Mouse (Mus musculus) cerebellum, postnatal 10 days (tissue): ENCODE measurements at regions not wholly inside any gene's neighbourhood (a gene's known extent, or its start where the extent isn't known, plus 50 kb on each side); places are given as distances from the start of the nearest gene placed in this dataset.

Experiments used
- DNase-seq, 2 experiments: peaks; one replicate each; pipeline ENCODE4 v3.0.0; 2021; ENCODE audit warnings: mixed read lengths in 2 of 2

- DNase-seq, result no peak
These were observed 183.8 kb upstream of the Fgf13 start for GRCm38 (mm10) chrX:59751680-59752079.

GRCm38 (mm10) chrX:59703787-59704186 is 135.9 kb upstream of the Fgf13 start:
- DNase-seq, result no peak

GRCm38 (mm10) chrX:59701090-59701489 is 133.2 kb upstream of the Fgf13 start:
- no peak for DNase-seq

GRCm38 (mm10) chrX:59699766-59700165 is 131.9 kb upstream of the Fgf13 start:
- DNase-seq, result no peak

GRCm38 (mm10) chrX:59693040-59693439 is 125.2 kb upstream of the Fgf13 start:
- DNase-seq, result no peak

- peak; percentile 66 to 73 for DNase-seq
These were observed 122.6 kb upstream of the Fgf13 start for GRCm38 (mm10) chrX:59690436-59690835.

- peak; percentile 66 to 74 for DNase-seq
These were observed 121.7 kb upstream of the Fgf13 start for GRCm38 (mm10) chrX:59689531-59689930.
